Mouse (Mus musculus) myocyte (in vitro differentiated cells): ENCODE measurements around the gene Pld4.

Experiments
- E2F4 ChIP-seq: IDR thresholded peaks from one replicate; pipeline ENCODE4 v1.6.1; 2011; ENCODE audit warnings: mild to moderate bottlenecking, control low read depth, moderate library complexity; ENCODE audit not compliant: insufficient read depth
- MAX ChIP-seq: IDR thresholded peaks from one replicate; pipeline ENCODE4 v1.6.1; 2011; ENCODE audit warnings: low read depth, mild to moderate bottlenecking, control low read depth
- MYOD1 ChIP-seq, 3 experiments: IDR thresholded peaks; one replicate each; pipeline ENCODE4 v1.6.1; 2011; ENCODE audit warnings: control low read depth in 2 of 3, low read depth in 2 of 3, mild to moderate bottlenecking in 2 of 3, moderate library complexity in 1 of 3; ENCODE audit not compliant: insufficient read length in 2 of 3, control insufficient read depth in 1 of 3
- MYOG ChIP-seq, 3 experiments: IDR thresholded peaks; one replicate each; pipeline ENCODE4 v1.6.1; 2011; ENCODE audit warnings: control low read depth in 2 of 3, low read depth in 2 of 3, mild to moderate bottlenecking in 2 of 3; ENCODE audit not compliant: insufficient read length in 2 of 3, control insufficient read depth in 1 of 3, insufficient read depth in 1 of 3
- POLR2A ChIP-seq: IDR thresholded peaks from one replicate; pipeline ENCODE4 v1.6.1; 2011; ENCODE audit warnings: low read depth, mild to moderate bottlenecking, control low read depth, moderate library complexity; ENCODE audit not compliant: insufficient read length
- TCF12 ChIP-seq: IDR thresholded peaks from one replicate; pipeline ENCODE4 v1.6.1; 2011; ENCODE audit warnings: mild to moderate bottlenecking, control low read depth; ENCODE audit not compliant: poor library complexity, insufficient read depth, severe bottlenecking
- USF1 ChIP-seq: IDR thresholded peaks from one replicate; pipeline ENCODE4 v1.6.1; 2011; ENCODE audit warnings: low read depth, mild to moderate bottlenecking, control low read depth, moderate library complexity

GRCm38 (mm10) chr12:112737081-112737480 lies 23.4 kb upstream of the Pld4 start:
- no peak for TF ChIP-seq POLR2A
- TF ChIP-seq MAX = no peak
- no peak for TF ChIP-seq MYOD1 (IDR thresholded peaks at IDR 0.05; ENCODE audit: control insufficient read depth in 1 of 3, insufficient read length in 2 of 3, low read depth in 2 of 3)
- TF ChIP-seq E2F4 = no peak
- TF ChIP-seq MYOG (IDR thresholded peaks at IDR 0.05; ENCODE audit: control insufficient read depth in 1 of 3, insufficient read depth in 1 of 3, insufficient read length in 2 of 3, low read depth in 2 of 3) = no peak
- no peak for TF ChIP-seq TCF12
- no peak for TF ChIP-seq USF1
